Mouse (Mus musculus): Measurements from ENCODE around the gene Gm17617. TPM values are rescaled to one million over a fixed set of nuclear protein-coding genes. Genes with fewer than 3 reads are reported as not detected.
A peak's percentile ranks its signal among the peaks of the same experiment; 100 is the strongest.

The Gm17617 gene
- polyA plus RNA-seq, 1 experiment from 2014 or later = not detected

- H3K9me3 ChIP-seq (ENCODE audit: control insufficient read depth, low read length) = no peaks in the 10 kb centered on the region
- peak; percentile 70; the same call in 1 of the 2 replicates for ATAC-seq (ENCODE audit: insufficient read depth, low FRiP score, low TSS enrichment)
- peak overlapping the region; percentile 38; the same call in 1 of the 2 replicates for H3K9ac ChIP-seq (ENCODE audit: low read length)
- 19% methylated on average over 26 of the region's 26 CpGs for WGBS
- H3K27me3 ChIP-seq (ENCODE audit: control insufficient read depth, insufficient read depth, low read length) = 0 out of 2 replicates have a peak, but pooled peaks cover 2% of the 10 kb centered on the region
- no peaks in the 10 kb centered on the region for H3K36me3 ChIP-seq (ENCODE audit: control insufficient read depth, insufficient read depth, low read length)
- H3K27ac ChIP-seq (ENCODE audit: low read depth, low read length) = peak overlapping the region; percentile 65
- DNase-seq (ENCODE audit: low spot score) = peak; percentile 70
- no peak overlapping the region for H3K4me3 ChIP-seq (ENCODE audit: low read depth, low read length)
- H3K4me1 ChIP-seq (ENCODE audit: control insufficient read depth, insufficient read depth, low read length) = peaks cover 11% of the 10 kb centered on the region
- H3K4me2 ChIP-seq (ENCODE audit: low read depth) = peak overlapping the region; percentile 29
Measured at GRCm38 (mm10) chr13:55171517-55172335, 38.4 kb upstream of the Gm17617 start.

- Histone ChIP-seq H3K4me1 (ENCODE audit: control insufficient read depth, insufficient read depth, low read length) (peaks cover 11% of the 10 kb centered on the region), H3K9ac (ENCODE audit: low read length) (no peak overlapping the region), H3K36me3 (ENCODE audit: control insufficient read depth, insufficient read depth, low read length) (no peaks in the 10 kb centered on the region), H3K27ac (ENCODE audit: low read depth, low read length) (0 out of 2 replicates have a peak overlapping the region, but pooled peaks have one; percentile 1), H3K27me3 (ENCODE audit: control insufficient read depth, insufficient read depth, low read length) (0 out of 2 replicates have a peak, but pooled peaks cover 2% of the 10 kb centered on the region), H3K9me3 (ENCODE audit: control insufficient read depth, low read length) (no peaks in the 10 kb centered on the region), H3K4me2 (ENCODE audit: low read depth) (no peak overlapping the region), H3K4me3 (ENCODE audit: low read depth, low read length) (no peak overlapping the region)
- ATAC-seq (ENCODE audit: insufficient read depth, low FRiP score, low TSS enrichment) (peak; percentile 66), DNase-seq (ENCODE audit: low spot score) (peak; percentile 63)
- 60% methylated on average over 13 of the region's 13 CpGs for WGBS
Measured at GRCm38 (mm10) chr13:55168958-55169369, 35.6 kb upstream of the Gm17617 start.

GRCm38 (mm10) chr13:55168255-55168654, 34.9 kb upstream of the Gm17617 start:
- Histone ChIP-seq H3K9ac (ENCODE audit: low read length) (no peak overlapping the region), H3K9me3 (ENCODE audit: control insufficient read depth, low read length) (no peaks in the 10 kb centered on the region), H3K4me2 (ENCODE audit: low read depth) (no peak overlapping the region), H3K36me3 (ENCODE audit: control insufficient read depth, insufficient read depth, low read length) (no peaks in the 10 kb centered on the region), H3K4me1 (ENCODE audit: control insufficient read depth, insufficient read depth, low read length) (peaks cover 11% of the 10 kb centered on the region), H3K4me3 (ENCODE audit: low read depth, low read length) (no peak overlapping the region), H3K27ac (ENCODE audit: low read depth, low read length) (no peak overlapping the region), H3K27me3 (ENCODE audit: control insufficient read depth, insufficient read depth, low read length) (0 out of 2 replicates have a peak, but pooled peaks cover 2% of the 10 kb centered on the region)
- 93% methylated on average over 5 of the region's 5 CpGs for WGBS
- ATAC-seq (ENCODE audit: insufficient read depth, low FRiP score, low TSS enrichment) (no peak), DNase-seq (ENCODE audit: low spot score) (no peak)

- no peak overlapping the region for H3K9ac ChIP-seq (ENCODE audit: low read length)
- peaks cover 11% of the 10 kb centered on the region for H3K4me1 ChIP-seq (ENCODE audit: control insufficient read depth, insufficient read depth, low read length)
- H3K27ac ChIP-seq (ENCODE audit: low read depth, low read length) = no peak overlapping the region
- no peak for ATAC-seq (ENCODE audit: insufficient read depth, low FRiP score, low TSS enrichment)
- 0 out of 2 replicates have a peak, but pooled peaks cover 2% of the 10 kb centered on the region for H3K27me3 ChIP-seq (ENCODE audit: control insufficient read depth, insufficient read depth, low read length)
- no peak overlapping the region for H3K4me2 ChIP-seq (ENCODE audit: low read depth)
- 84% methylated on average over 11 of the region's 11 CpGs for WGBS
- H3K9me3 ChIP-seq (ENCODE audit: control insufficient read depth, low read length) = no peaks in the 10 kb centered on the region
- H3K4me3 ChIP-seq (ENCODE audit: low read depth, low read length) = no peak overlapping the region
- no peak for DNase-seq (ENCODE audit: low spot score)
- no peaks in the 10 kb centered on the region for H3K36me3 ChIP-seq (ENCODE audit: control insufficient read depth, insufficient read depth, low read length)
Measured at GRCm38 (mm10) chr13:55167798-55168197, 34.5 kb upstream of the Gm17617 start.

GRCm38 (mm10) chr13:55166806-55167725, 33.7 kb upstream of the Gm17617 start:
- no peak overlapping the region for H3K27ac ChIP-seq (ENCODE audit: low read depth, low read length)
- H3K9me3 ChIP-seq (ENCODE audit: control insufficient read depth, low read length) = no peaks in the 10 kb centered on the region
- DNase-seq (ENCODE audit: low spot score) (no peak), ATAC-seq (ENCODE audit: insufficient read depth, low FRiP score, low TSS enrichment) (no peak)
- no peak overlapping the region for H3K4me2 ChIP-seq (ENCODE audit: low read depth)
- H3K9ac ChIP-seq (ENCODE audit: low read length) = no peak overlapping the region
- no peaks in the 10 kb centered on the region for H3K27me3 ChIP-seq (ENCODE audit: control insufficient read depth, insufficient read depth, low read length)
- H3K4me3 ChIP-seq (ENCODE audit: low read depth, low read length) = no peak overlapping the region
- no peaks in the 10 kb centered on the region for H3K36me3 ChIP-seq (ENCODE audit: control insufficient read depth, insufficient read depth, low read length)
- 89% methylated on average over 32 of the region's 32 CpGs for WGBS
- peaks cover 7% of the 10 kb centered on the region for H3K4me1 ChIP-seq (ENCODE audit: control insufficient read depth, insufficient read depth, low read length)

GRCm38 (mm10) chr13:55165831-55166339, 32.5 kb upstream of the Gm17617 start:
- Histone ChIP-seq H3K4me2 (ENCODE audit: low read depth) (no peak overlapping the region), H3K36me3 (ENCODE audit: control insufficient read depth, insufficient read depth, low read length) (no peaks in the 10 kb centered on the region), H3K27ac (ENCODE audit: low read depth, low read length) (no peak overlapping the region), H3K27me3 (ENCODE audit: control insufficient read depth, insufficient read depth, low read length) (no peaks in the 10 kb centered on the region), H3K9me3 (ENCODE audit: control insufficient read depth, low read length) (no peaks in the 10 kb centered on the region), H3K9ac (ENCODE audit: low read length) (no peak overlapping the region), H3K4me1 (ENCODE audit: control insufficient read depth, insufficient read depth, low read length) (no peaks in the 10 kb centered on the region), H3K4me3 (ENCODE audit: low read depth, low read length) (no peak overlapping the region)
- ATAC-seq (ENCODE audit: insufficient read depth, low FRiP score, low TSS enrichment) (no peak), DNase-seq (ENCODE audit: low spot score) (no peak)
- WGBS = 92% methylated on average over 16 of the region's 16 CpGs

GRCm38 (mm10) chr13:55163553-55163952, 30.2 kb upstream of the Gm17617 start:
- H3K4me3 ChIP-seq (ENCODE audit: low read depth, low read length) = no peak overlapping the region
- ATAC-seq (ENCODE audit: insufficient read depth, low FRiP score, low TSS enrichment) = no peak
- no peak for DNase-seq (ENCODE audit: low spot score)
- no peak overlapping the region for H3K4me2 ChIP-seq (ENCODE audit: low read depth)
- H3K36me3 ChIP-seq (ENCODE audit: control insufficient read depth, insufficient read depth, low read length) = no peaks in the 10 kb centered on the region
- no peaks in the 10 kb centered on the region for H3K27me3 ChIP-seq (ENCODE audit: control insufficient read depth, insufficient read depth, low read length)
- H3K9me3 ChIP-seq (ENCODE audit: control insufficient read depth, low read length) = no peaks in the 10 kb centered on the region
- no peak overlapping the region for H3K9ac ChIP-seq (ENCODE audit: low read length)
- H3K4me1 ChIP-seq (ENCODE audit: control insufficient read depth, insufficient read depth, low read length) = no peaks in the 10 kb centered on the region
- no peak overlapping the region for H3K27ac ChIP-seq (ENCODE audit: low read depth, low read length)
- 71% methylated on average over 5 of the region's 5 CpGs for WGBS

GRCm38 (mm10) chr13:55162365-55162764, 29.0 kb upstream of the Gm17617 start:
- no peak overlapping the region for H3K27ac ChIP-seq (ENCODE audit: low read depth, low read length)
- DNase-seq (ENCODE audit: low spot score) = no peak
- WGBS = 71% methylated on average over 7 of the region's 7 CpGs

More at GRCm38 (mm10) chr13:55162365-55162764, 29.0 kb upstream of the Gm17617 start:
- Histone ChIP-seq H3K4me2 (ENCODE audit: low read depth) (no peak overlapping the region), H3K9me3 (ENCODE audit: control insufficient read depth, low read length) (no peaks in the 10 kb centered on the region), H3K27me3 (ENCODE audit: control insufficient read depth, insufficient read depth, low read length) (no peaks in the 10 kb centered on the region), H3K4me3 (ENCODE audit: low read depth, low read length) (no peak overlapping the region), H3K9ac (ENCODE audit: low read length) (no peak overlapping the region), H3K36me3 (ENCODE audit: control insufficient read depth, insufficient read depth, low read length) (no peaks in the 10 kb centered on the region), H3K4me1 (ENCODE audit: control insufficient read depth, insufficient read depth, low read length) (no peaks in the 10 kb centered on the region)
- ATAC-seq (ENCODE audit: insufficient read depth, low FRiP score, low TSS enrichment) = no peak

All from neural tube, embryonic 11.5 days (tissue).